Mouse (Mus musculus) embryonic fibroblast, embryonic 13.5 days (primary cell): ENCODE data around the gene Ccdc115.

Experiments
- CTCF ChIP-seq: IDR thresholded peaks from 2 replicates; pipeline ENCODE4 v1.5.1; 2011; ENCODE audit warnings: mild to moderate bottlenecking, control low read depth, low read length, moderate library complexity, borderline replicate concordance; ENCODE audit not compliant: insufficient read depth
- POLR2A ChIP-seq: IDR thresholded peaks from 2 replicates; pipeline ENCODE4 v1.6.1; 2011; ENCODE audit warnings: low read depth, mild to moderate bottlenecking, control low read depth, low read length, moderate library complexity

GRCm38 (mm10) chr1:34478891-34479655 is 39.6 kb upstream of the Ccdc115 start:
- TF ChIP-seq CTCF (no peak), POLR2A (no peak)
